ENCODE assay signal across 8 mouse cellular contexts in the genomic region with DNA sequence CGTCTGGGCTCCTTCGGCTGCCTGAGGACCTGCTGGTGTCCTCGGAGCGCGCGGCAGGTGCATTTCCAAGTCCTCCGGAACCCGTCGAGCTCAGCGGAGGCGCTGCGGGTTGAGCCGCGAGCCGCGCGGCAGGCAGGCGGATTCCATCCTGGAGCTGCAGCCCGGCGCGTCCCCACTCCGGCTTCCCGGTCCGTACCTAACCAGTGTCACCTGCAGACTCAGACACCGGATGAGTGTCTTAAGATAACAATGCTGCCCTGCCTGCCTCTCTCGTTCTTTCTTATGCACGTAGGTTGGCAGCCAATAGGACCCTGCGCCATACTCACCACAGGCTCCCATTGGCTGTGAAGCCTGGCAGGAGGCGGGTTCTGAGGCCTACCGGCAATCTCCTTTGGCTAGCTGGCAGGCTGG. TPM values are rescaled to one million over a fixed set of nuclear protein-coding genes. Genes with fewer than 3 reads are reported as not detected.
A peak's percentile ranks its signal among the peaks of the same experiment; 100 is the strongest.
DNase-seq lines count a peak whose midpoint lies in the region; ATAC-seq and TF ChIP-seq lines count a peak whose summit lies in the region.

A gene (minus strand): TSS at position 276 of the 411 bp plus-strand sequence.

- no peak for TF ChIP-seq POLR2A in lung, adult 2 months (IDR thresholded peaks at IDR 0.05; ENCODE audit: borderline replicate concordance, extremely low read depth, low read depth, low read length)

- WGBS in hindbrain, embryonic 13.5 days, result under 1% methylated on average over 30 of the region's 30 CpGs
- WGBS in lung, adult 2 months, result 1% methylated on average over 30 of the region's 30 CpGs

- DNase-seq in adrenal gland, adult 18-20 months (ENCODE audit: low spot score in 2 of 2), result peak; percentile 66 to 69
- DNase-seq in cerebellum, postnatal 36 days, result peak; percentile 94 to 96
- peak; percentile 47 for DNase-seq in gastrocnemius, adult 18-20 months (ENCODE audit: low spot score)
- DNase-seq in layer of hippocampus, adult 9-11 months, result peak; percentile 94
- peak; percentile 28 for DNase-seq in lung, adult 2 months
- peak; percentile 77 for DNase-seq in ovary, postnatal 36 days (ENCODE audit: low spot score)
- no peak for DNase-seq in spleen, postnatal 4 days (ENCODE audit: low spot score in 2 of 2)

- H3K36me3 ChIP-seq in hindbrain, embryonic 13.5 days, result no peaks in the 10 kb centered on the region

- peaks cover 17% of the 10 kb centered on the region for H3K27me3 ChIP-seq in hindbrain, embryonic 13.5 days

- peak within 1 kb of the TSS; percentile 79 for H3K9ac ChIP-seq in hindbrain, embryonic 13.5 days

- ATAC-seq in hindbrain, embryonic 13.5 days (ENCODE audit: low FRiP score), result peak; percentile 99

- peaks cover 49% of the 10 kb centered on the region for H3K4me1 ChIP-seq in hindbrain, embryonic 13.5 days (replicated peaks)
- no peaks in the 10 kb centered on the region; the same call in 1 of the 2 replicates for H3K4me1 ChIP-seq in lung, adult 2 months (ENCODE audit: control insufficient read depth, insufficient read depth, low read length)

- H3K4me2 ChIP-seq in hindbrain, embryonic 13.5 days, result peak within 1 kb of the TSS; percentile 82

- H3K9me3 ChIP-seq in hindbrain, embryonic 13.5 days, result no peaks in the 10 kb centered on the region

- H3K4me3 ChIP-seq in hindbrain, embryonic 13.5 days, result peak within 1 kb of the TSS; percentile 75
- H3K4me3 ChIP-seq in lung, adult 2 months (replicated peaks; ENCODE audit: extremely low read depth, low read depth, low read length), result peak within 1 kb of the TSS; percentile 16

- peak within 1 kb of the TSS; percentile 86 for H3K27ac ChIP-seq in hindbrain, embryonic 13.5 days

- TF ChIP-seq CTCF in lung, adult 2 months (IDR thresholded peaks at IDR 0.05; ENCODE audit: insufficient read depth, low read length), result no peak

RNA-seq across cellular contexts. Expression of the gene that starts here (rescaled TPM):
- total RNA-seq in adrenal gland, adult 18-20 months (2021), result under 1 TPM; 0.53 to 0.58 TPM
- total RNA-seq in gastrocnemius, adult 18-20 months (2021), result under 1 TPM; 0.11 to 0.45 TPM
- polyA plus RNA-seq in hindbrain, embryonic 13.5 days (2015; fragmentation: Nextera tagmentation; extraction: Ambion mirVana), result 19.7 and 20.6 TPM in 2 replicates
- polyA plus RNA-seq in lung, adult 2 months (2012; rRNA removed), result 0.11 and 0.22 TPM in 2 replicates

Comparison
In these comparisons a context has a peak if more than half of its experiments do, and no peak if none do; other contexts are left out.
1. RNA of the gene that starts here (polyA plus RNA-seq): 19.7 to 20.6 TPM in hindbrain, embryonic 13.5 days; 0.11 to 0.22 TPM in lung, adult 2 months; every median in the first group is over 10 times any median in the second.
2. Peak in DNase-seq in adrenal gland, adult 18-20 months; RNA of the gene not detected or under 1 TPM.
3. Peak in DNase-seq in gastrocnemius, adult 18-20 months; RNA of the gene not detected or under 1 TPM.
4. Peak in DNase-seq and H3K4me3 ChIP-seq in lung, adult 2 months; RNA of the gene not detected or under 1 TPM.
5. DNase-seq: peak in cerebellum, postnatal 36 days (2 of 2), layer of hippocampus, adult 9-11 months (single experiment) and ovary, postnatal 36 days (single experiment); none in spleen, postnatal 4 days (0 of 2).